Mouse (Mus musculus): ENCODE results near the gene Pam. TPM values are rescaled to one million over a fixed set of nuclear protein-coding genes. Genes with fewer than 3 reads are reported as not detected.

Pam gene
- polyA plus RNA-seq, 1 experiment from 2014 or later: 76.4 TPM

DNA sequence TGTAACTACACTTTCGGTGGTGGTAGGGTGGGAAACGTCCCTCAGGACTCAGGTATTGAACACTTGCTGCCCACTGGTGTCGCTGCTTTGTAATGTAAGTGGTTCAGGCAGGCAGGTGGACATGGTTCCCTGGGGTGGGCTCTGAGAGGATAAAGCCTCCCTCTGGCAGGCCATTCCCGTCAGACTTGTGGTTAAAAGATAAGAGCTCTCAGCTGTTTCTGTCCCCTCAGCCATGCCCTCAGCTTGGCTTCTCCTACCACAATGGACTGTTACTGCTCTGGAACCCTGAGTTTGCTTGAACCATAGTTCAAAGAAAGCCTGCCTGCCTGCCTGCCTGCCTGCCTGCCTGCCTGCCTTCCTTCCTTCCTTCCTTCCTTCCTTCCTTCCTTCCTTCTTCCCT lies 341.1 kb downstream of the Pam start:
- H3K4me1 ChIP-seq (replicated peaks; ENCODE audit: control insufficient read depth, insufficient read depth): no peaks in the 10 kb centered on the region
- H3K9me3 ChIP-seq (ENCODE audit: control insufficient read depth, low read length): no peaks in the 10 kb centered on the region
- ATAC-seq (ENCODE audit: low FRiP score, low TSS enrichment): no peak
- 78% methylated on average over 4 of the region's 4 CpGs for WGBS
- DNase-seq (ENCODE audit: low spot score): no peak
- no peak for TF ChIP-seq CTCF (IDR thresholded peaks at IDR 0.05; ENCODE audit: low read depth)
- TF ChIP-seq EP300 (optimal IDR thresholded peaks at IDR 0.05): no peak
- H3K27ac ChIP-seq (replicated peaks): no peak overlapping the region
- H3K9ac ChIP-seq (ENCODE audit: low read length): no peak overlapping the region
- no peak overlapping the region for H3K4me3 ChIP-seq (ENCODE audit: low read depth, low read length)
- no peak overlapping the region for H3K4me2 ChIP-seq (replicated peaks; ENCODE audit: low read depth)
- peaks cover 11% of the 10 kb centered on the region for H3K36me3 ChIP-seq (ENCODE audit: control insufficient read depth, insufficient read depth, low read length)
- H3K27me3 ChIP-seq (ENCODE audit: control insufficient read depth, insufficient read depth, low read length): no peaks in the 10 kb centered on the region

DNA sequence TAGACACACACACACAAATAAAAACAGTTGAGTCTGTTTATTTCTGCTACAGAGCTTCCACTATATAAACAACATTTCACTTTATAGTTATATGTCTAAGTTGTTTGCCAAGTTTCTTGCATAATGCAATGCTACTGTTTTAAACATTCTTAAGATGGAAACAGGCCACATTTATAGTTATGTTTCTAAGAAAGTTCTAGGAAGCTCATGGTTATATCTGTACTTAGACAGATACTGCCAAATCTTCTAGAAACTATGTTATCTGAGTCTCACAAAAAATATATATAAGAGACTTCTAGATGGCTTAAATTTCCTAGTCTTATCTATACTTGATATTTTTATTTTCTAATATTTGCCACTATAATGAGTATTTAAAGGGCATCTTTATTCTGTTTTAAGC lies 342.2 kb downstream of the Pam start:
- DNase-seq (ENCODE audit: low spot score) (no peak), ATAC-seq (ENCODE audit: low FRiP score, low TSS enrichment) (no peak)
- no peak overlapping the region for H3K4me3 ChIP-seq (ENCODE audit: low read depth, low read length)
- H3K4me2 ChIP-seq (replicated peaks; ENCODE audit: low read depth): no peak overlapping the region
- no peak for TF ChIP-seq CTCF (IDR thresholded peaks at IDR 0.05; ENCODE audit: low read depth)
- TF ChIP-seq EP300 (optimal IDR thresholded peaks at IDR 0.05): no peak
- H3K27me3 ChIP-seq (ENCODE audit: control insufficient read depth, insufficient read depth, low read length): no peaks in the 10 kb centered on the region
- H3K9ac ChIP-seq (ENCODE audit: low read length): no peak overlapping the region
- peaks cover 11% of the 10 kb centered on the region for H3K36me3 ChIP-seq (ENCODE audit: control insufficient read depth, insufficient read depth, low read length)
- no peaks in the 10 kb centered on the region for H3K9me3 ChIP-seq (ENCODE audit: control insufficient read depth, low read length)
- H3K27ac ChIP-seq (replicated peaks): no peak overlapping the region
- H3K4me1 ChIP-seq (replicated peaks; ENCODE audit: control insufficient read depth, insufficient read depth): no peaks in the 10 kb centered on the region

- 94% methylated on average over 3 of the region's 3 CpGs for whole genome bisulfite sequencing
- H3K27ac ChIP-seq (replicated peaks): no peak overlapping the region
- no peak overlapping the region for H3K9ac ChIP-seq (ENCODE audit: low read length)
- H3K4me1 ChIP-seq (replicated peaks; ENCODE audit: control insufficient read depth, insufficient read depth): no peaks in the 10 kb centered on the region
- no peaks in the 10 kb centered on the region for H3K27me3 ChIP-seq (ENCODE audit: control insufficient read depth, insufficient read depth, low read length)
- H3K36me3 ChIP-seq (ENCODE audit: control insufficient read depth, insufficient read depth, low read length): peaks cover 9% of the 10 kb centered on the region
- H3K4me2 ChIP-seq (replicated peaks; ENCODE audit: low read depth): no peak overlapping the region
- no peaks in the 10 kb centered on the region for H3K9me3 ChIP-seq (ENCODE audit: control insufficient read depth, low read length)
- DNase-seq (ENCODE audit: low spot score) (no peak), ATAC-seq (ENCODE audit: low FRiP score, low TSS enrichment) (no peak)
- TF ChIP-seq CTCF (IDR thresholded peaks at IDR 0.05; ENCODE audit: low read depth) (no peak), EP300 (optimal IDR thresholded peaks at IDR 0.05) (no peak)
- no peak overlapping the region for H3K4me3 ChIP-seq (ENCODE audit: low read depth, low read length)
Measured at GRCm38 (mm10) chr1:97748163-97748562, 347.3 kb downstream of the Pam start.

DNA sequence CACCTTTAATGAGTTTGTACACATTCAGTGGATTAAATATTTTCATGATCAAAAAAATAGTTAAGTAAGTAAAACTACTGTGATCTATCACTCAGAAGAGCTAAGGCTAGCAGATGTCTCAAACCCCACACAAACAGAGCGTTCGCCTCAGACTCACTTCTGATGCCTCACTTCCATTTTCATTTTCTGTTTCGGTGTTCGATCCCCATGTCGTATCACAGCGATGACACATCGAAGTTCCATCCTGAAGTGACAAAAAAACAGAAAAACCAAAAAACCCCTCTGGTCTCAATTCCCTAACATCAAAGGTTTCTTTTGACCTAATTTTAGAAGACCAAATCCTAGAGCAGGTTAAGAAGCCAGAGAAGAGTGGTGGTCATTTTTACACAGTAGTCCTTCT lies 349.2 kb downstream of the Pam start:
- no peak overlapping the region for H3K4me3 ChIP-seq (ENCODE audit: low read depth, low read length)

GRCm38 (mm10) chr1:97745712-97746111 lies 349.7 kb downstream of the Pam start:
- peaks cover 10% of the 10 kb centered on the region; the same call in 1 of the 2 replicates for H3K36me3 ChIP-seq (ENCODE audit: control insufficient read depth, insufficient read depth, low read length)
- H3K4me3 ChIP-seq (ENCODE audit: low read depth, low read length): no peak overlapping the region
- WGBS: 91% methylated on average over 4 of the region's 4 CpGs
- H3K4me2 ChIP-seq (replicated peaks; ENCODE audit: low read depth): no peak overlapping the region
- no peaks in the 10 kb centered on the region for H3K27me3 ChIP-seq (ENCODE audit: control insufficient read depth, insufficient read depth, low read length)
- no peaks in the 10 kb centered on the region for H3K9me3 ChIP-seq (ENCODE audit: control insufficient read depth, low read length)
- H3K27ac ChIP-seq (replicated peaks): no peak overlapping the region
- no peak overlapping the region for H3K9ac ChIP-seq (ENCODE audit: low read length)
- ATAC-seq (ENCODE audit: low FRiP score, low TSS enrichment): no peak
- no peak for TF ChIP-seq CTCF (IDR thresholded peaks at IDR 0.05; ENCODE audit: low read depth)
- no peak for TF ChIP-seq EP300 (optimal IDR thresholded peaks at IDR 0.05)
- no peaks in the 10 kb centered on the region for H3K4me1 ChIP-seq (replicated peaks; ENCODE audit: control insufficient read depth, insufficient read depth)
- no peak for DNase-seq (ENCODE audit: low spot score)

More for the DNA sequence above, 349.2 kb downstream of the Pam start:
- TF ChIP-seq EP300 (optimal IDR thresholded peaks at IDR 0.05) (no peak), CTCF (IDR thresholded peaks at IDR 0.05; ENCODE audit: low read depth) (no peak)
- Histone ChIP-seq H3K36me3 (ENCODE audit: control insufficient read depth, insufficient read depth, low read length) (peaks cover 7% of the 10 kb centered on the region; the same call in 1 of the 2 replicates), H3K27ac (replicated peaks) (no peak overlapping the region), H3K4me1 (replicated peaks; ENCODE audit: control insufficient read depth, insufficient read depth) (no peaks in the 10 kb centered on the region), H3K9me3 (ENCODE audit: control insufficient read depth, low read length) (no peaks in the 10 kb centered on the region), H3K9ac (ENCODE audit: low read length) (no peak overlapping the region), H3K4me2 (replicated peaks; ENCODE audit: low read depth) (no peak overlapping the region), H3K27me3 (ENCODE audit: control insufficient read depth, insufficient read depth, low read length) (no peaks in the 10 kb centered on the region)
- WGBS: 95% methylated on average over 7 of the region's 7 CpGs
- no peak for ATAC-seq (ENCODE audit: low FRiP score, low TSS enrichment)
- no peak for DNase-seq (ENCODE audit: low spot score)

Data from stomach, postnatal 0 days (tissue).